ENCODE assay signal across 27 mouse cellular contexts in genomic region chr15:74287492-74287891, GRCm38 (mm10).
DNase-seq lines count a peak whose midpoint lies in the region; ATAC-seq and TF ChIP-seq lines count a peak whose summit lies in the region.
"Had no signal": no experiment of that assay in that cellular context is flagged by ENCODE, and none has a peak within 500 bp of the region (broad histone marks: within the 10 kb centered on the region; RNA-seq: fewer than 3 reads in every experiment).

No protein-coding gene starts in this region.

- peak; percentile 57 for DNase-seq in ES-CJ7 (ENCODE audit: low read depth, low spot score)
- peak; percentile 37 for DNase-seq in ES-E14 (ENCODE audit: low read depth, low spot score)
- DNase-seq in R1 (ENCODE audit: low read depth, low spot score): peak; percentile 52
- DNase-seq in ZHBTc4 (ENCODE audit: low read depth, low spot score): peak; percentile 80
- DNase-seq in c-Kit-positive CD71-positive TER-119-positive erythroid progenitor cells, embryonic 14.5 days (ENCODE audit: low spot score): no peak
- no peak for DNase-seq in gastrocnemius, adult 8-10 months (ENCODE audit: low spot score in 2 of 2)
- DNase-seq in left cerebral cortex, adult 11 months (ENCODE audit: low spot score): no peak
- DNase-seq: adrenal gland, adult 2 months; adrenal gland, adult 8-10 months; adrenal gland, postnatal 10 days; adrenal gland, postnatal 14 days; adrenal gland, postnatal 25 days; adrenal gland, postnatal 36 days; B cell, adult 2 months; cerebellum, adult 11 months; cerebellum, adult 11-12 months; cerebellum, adult 18-20 months; cerebellum, adult 2 months; cerebellum, adult 8-10 months; cerebellum, adult 9-10 months; cerebellum, adult 9-11 months; cerebellum, postnatal 10 days had no signal

- H3K4me1 ChIP-seq in ES-E14 (ENCODE audit: control insufficient read depth in 2 of 2, insufficient read depth in 2 of 2, low read length in 2 of 2, poor library complexity in 1 of 2): peaks cover 0 to 3% of the 10 kb centered on the region in 2 experiments; a peak in 1 of 4 replicates

- no peak overlapping the region for H3K27ac ChIP-seq in ES-E14 (ENCODE audit: insufficient read depth, low read depth, low read length, poor library complexity, severe bottlenecking)

- no peaks in the 10 kb centered on the region for H3K36me3 ChIP-seq in ES-E14 (ENCODE audit: control insufficient read depth, insufficient read depth, low read length, poor library complexity, severe bottlenecking)
- H3K36me3 ChIP-seq: G1E had no signal

- H3K9ac ChIP-seq in ES-E14 (ENCODE audit: insufficient read depth, low read depth, low read length, poor library complexity, severe bottlenecking): no peak overlapping the region

- H3K4me3 ChIP-seq in ES-E14 (ENCODE audit: insufficient read depth in 1 of 2, low read depth in 1 of 2, low read length in 2 of 2, poor library complexity in 1 of 2, severe bottlenecking in 1 of 2): no peak overlapping the region

- H3K9me3 ChIP-seq in ES-E14 (ENCODE audit: control insufficient read depth, insufficient read depth, low read depth, low read length): no peaks in the 10 kb centered on the region

- no peak for ATAC-seq in cerebellum, adult (ENCODE audit: insufficient number of reproducible peaks, low FRiP score, low TSS enrichment)
- ATAC-seq: activated CD4-positive, CD25-positive, alpha-beta regulatory T cell, adult 4 months; CD4-positive, CD25-positive, alpha-beta regulatory T cell, adult 4 months; Patski had no signal

- in situ Hi-C loops in ES-E14 (cut with MboI; ENCODE audit: low sequenced_read_pairs in 2 of 2, unreplicated experiment in 2 of 2): no loop called here

TF ChIP-seq in ES-E14, 5 proteins besides CTCF, POLR2A, EP300 and RAD21:
- TF ChIP-seq CHD2 (IDR thresholded peaks at IDR 0.05; ENCODE audit: low read depth, low read length) (no peak), HCFC1 (IDR thresholded peaks at IDR 0.05; ENCODE audit: borderline replicate concordance, insufficient read depth, low read length) (no peak), ZC3H11A (IDR thresholded peaks at IDR 0.05; ENCODE audit: borderline replicate concordance, low read depth, low read length) (no peak), ZNF384 (IDR thresholded peaks at IDR 0.05; ENCODE audit: low read depth, low read length) (no peak), MAFK (IDR thresholded peaks at IDR 0.05; ENCODE audit: insufficient read depth, low read depth, low read length) (no peak)

Comparison
In these comparisons a context has a peak if more than half of its experiments do, and no peak if none do; other contexts are left out.
1. DNase-seq: peak in ES-CJ7 (single experiment), ES-E14 (single experiment), R1 (single experiment) and ZHBTc4 (single experiment); none in c-Kit-positive CD71-positive TER-119-positive erythroid progenitor cells, embryonic 14.5 days (single experiment), gastrocnemius, adult 8-10 months (0 of 2) and left cerebral cortex, adult 11 months (single experiment).